Mouse (Mus musculus): ENCODE data around the gene Ankrd27.

The Ankrd27 gene

DNA sequence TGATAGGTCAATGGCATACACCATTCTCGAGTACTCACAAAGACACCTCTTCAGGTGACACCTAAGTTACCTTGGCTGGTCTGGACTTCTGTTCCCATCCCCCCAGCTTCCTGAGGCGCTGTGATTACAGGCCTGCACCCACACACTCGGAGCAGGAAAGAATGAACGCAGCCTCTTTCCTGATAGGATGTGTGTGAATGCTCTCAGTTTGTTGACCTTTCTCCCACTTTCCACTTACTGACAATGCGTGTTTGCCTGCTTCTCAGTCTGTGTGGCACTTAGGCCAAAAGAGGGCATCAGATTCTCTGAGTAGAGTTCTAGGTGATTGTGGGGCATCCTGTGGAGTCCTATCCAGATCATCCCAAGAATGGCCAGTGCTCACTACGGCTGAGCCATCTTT lies 54.0 kb downstream of the Ankrd27 start:
- no peak for DNase-seq (ENCODE audit: low spot score)

DNA sequence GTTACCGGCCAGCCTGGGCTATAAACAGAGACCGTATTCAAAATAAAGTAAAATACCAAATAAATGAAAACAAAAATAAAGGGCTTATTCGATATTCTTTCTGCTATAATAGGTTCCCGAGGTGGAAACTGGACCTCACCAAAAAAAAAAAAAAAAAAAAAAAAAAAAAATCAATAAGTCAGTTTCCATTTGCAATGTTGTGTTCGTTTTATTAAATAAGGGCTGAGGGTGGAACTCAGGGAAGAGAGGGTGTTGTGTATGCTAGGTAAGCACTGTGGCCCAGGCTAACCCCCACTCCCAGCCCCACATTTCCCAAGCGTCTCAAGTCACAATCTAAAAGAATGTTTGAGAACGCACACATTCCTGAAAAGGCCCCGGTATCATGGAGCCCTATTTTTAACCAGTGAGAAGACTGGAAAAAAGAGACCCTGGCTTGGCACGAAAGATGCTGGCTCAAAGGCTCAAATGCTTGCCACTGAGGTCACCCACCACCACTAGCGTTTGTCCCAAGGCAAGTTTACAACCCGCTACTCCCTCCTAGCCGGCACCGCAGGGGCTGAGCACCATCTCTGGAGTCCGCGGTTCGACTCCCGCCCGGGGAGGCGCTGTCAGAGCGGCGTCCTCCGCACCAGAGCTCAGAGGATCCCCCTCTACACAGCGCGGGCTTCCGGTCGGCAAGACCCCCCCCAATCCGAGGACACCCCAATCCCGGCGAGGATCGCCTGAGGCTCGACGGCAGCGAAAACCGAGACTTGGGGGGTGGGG lies 60.5 kb downstream of the Ankrd27 start:
- peak; percentile 58 for DNase-seq (ENCODE audit: low spot score)

GRCm38 (mm10) chr7:35647101-35647698 lies 61.2 kb downstream of the Ankrd27 start, which contains the start of gene Pdcd5:
Gene Pdcd5 (minus strand): TSS chr7:35647521.
- DNase-seq (ENCODE audit: low spot score): peak; percentile 99

DNA sequence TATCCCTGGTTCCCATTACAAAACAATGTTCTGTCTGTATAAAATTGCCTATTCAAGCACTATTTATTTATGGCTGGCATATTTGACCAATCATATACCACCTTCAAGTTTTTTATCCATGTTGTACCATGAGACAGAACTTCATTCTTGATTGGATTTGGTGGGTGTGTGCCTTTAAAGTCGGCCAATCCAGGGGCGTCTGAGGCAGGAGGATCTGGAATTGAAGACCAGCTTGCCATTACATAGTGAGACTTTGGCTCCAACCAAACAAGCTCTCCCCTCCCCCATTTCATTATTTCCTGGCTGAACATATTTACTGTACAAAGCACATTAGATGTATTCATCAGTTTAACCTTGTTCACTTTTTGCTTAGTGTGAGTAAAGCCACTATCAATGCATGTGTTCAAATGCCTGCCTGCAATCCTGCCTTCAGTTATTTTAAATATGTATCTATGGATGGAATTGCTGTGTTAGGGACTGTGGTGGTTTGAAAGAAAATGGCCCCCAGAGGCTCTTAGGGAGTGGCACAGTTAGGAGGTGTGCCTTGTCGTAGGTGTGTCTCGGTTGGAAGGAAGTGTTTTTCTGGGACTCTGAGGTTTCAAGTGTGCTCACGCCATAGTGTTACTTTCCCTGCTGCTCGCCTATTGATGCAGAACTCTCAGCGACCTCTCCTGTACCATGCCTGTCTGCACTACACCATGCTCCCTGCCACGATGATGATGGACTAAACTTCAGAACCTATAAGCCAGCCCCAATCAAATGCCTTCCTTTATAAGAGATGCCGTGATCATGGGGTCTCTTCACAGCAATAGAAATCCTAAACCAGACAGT lies 62.4 kb downstream of the Ankrd27 start:
- no peak for DNase-seq (ENCODE audit: low spot score)

DNA sequence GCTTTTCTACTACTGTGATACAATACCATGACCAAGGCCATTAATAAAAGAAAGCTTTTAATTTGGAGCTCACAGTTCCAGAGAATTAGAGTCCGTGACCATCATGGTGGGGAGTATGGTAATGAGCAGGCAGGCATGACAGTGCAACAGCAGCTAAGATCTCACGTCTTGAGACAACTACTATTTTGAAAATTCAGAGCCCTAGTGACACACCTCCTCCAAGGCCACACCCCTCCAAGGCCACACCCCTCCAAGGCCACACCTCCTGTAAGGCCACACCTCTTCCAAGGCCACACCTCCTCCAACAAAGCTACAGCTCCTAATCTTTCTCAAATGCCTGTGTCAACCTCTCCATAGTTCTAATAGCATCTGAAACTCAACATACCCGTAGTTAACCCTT lies 63.0 kb downstream of the Ankrd27 start:
- peak; percentile 78 for DNase-seq (ENCODE audit: low spot score)

DNA sequence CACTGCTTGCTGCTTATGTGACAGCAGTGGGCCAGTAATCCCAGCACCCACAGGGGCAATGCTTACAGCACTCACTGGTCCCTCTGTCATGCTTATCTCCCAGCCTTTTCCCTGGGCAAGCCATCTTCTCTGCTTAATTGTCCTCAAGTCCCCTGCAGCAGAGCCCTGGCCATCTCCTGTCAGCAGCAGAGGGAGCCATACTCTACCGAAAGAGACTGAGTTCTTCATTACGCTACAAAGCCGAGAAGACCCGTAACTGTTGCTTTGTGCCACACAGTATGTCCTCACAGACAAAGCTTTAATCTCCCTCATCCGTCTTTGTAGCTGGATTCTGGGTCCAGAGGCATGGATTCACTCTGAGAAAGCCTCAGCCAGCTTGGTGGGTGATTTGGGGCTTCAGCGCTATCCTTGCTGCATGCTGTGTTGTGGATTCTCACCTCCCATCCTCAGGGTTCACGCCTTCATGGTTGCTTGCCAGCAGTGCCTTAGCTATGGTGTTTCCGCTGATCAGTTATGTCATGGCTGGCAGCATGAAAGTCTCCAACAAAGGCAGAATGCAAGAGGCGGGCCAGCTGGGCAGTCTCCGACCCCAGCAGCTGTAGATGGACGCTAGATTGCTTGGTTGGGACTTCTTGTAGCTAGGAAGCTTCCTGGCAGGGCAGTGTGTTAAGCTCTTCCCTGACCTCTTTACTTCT lies 64.8 kb downstream of the Ankrd27 start:
- DNase-seq (ENCODE audit: low spot score): no peak

GRCm38 (mm10) chr7:35651583-35652270 lies 65.7 kb downstream of the Ankrd27 start:
- DNase-seq (ENCODE audit: low spot score): no peak

- DNase-seq (ENCODE audit: low spot score): no peak
Observed at GRCm38 (mm10) chr7:35657829-35658228, 71.8 kb downstream of the Ankrd27 start.

GRCm38 (mm10) chr7:35659173-35659572 lies 73.1 kb downstream of the Ankrd27 start:
- peak; percentile 79 for DNase-seq (ENCODE audit: low spot score)

- DNase-seq (ENCODE audit: low spot score): no peak
Observed at GRCm38 (mm10) chr7:35663790-35664376, 77.8 kb downstream of the Ankrd27 start.

DNA sequence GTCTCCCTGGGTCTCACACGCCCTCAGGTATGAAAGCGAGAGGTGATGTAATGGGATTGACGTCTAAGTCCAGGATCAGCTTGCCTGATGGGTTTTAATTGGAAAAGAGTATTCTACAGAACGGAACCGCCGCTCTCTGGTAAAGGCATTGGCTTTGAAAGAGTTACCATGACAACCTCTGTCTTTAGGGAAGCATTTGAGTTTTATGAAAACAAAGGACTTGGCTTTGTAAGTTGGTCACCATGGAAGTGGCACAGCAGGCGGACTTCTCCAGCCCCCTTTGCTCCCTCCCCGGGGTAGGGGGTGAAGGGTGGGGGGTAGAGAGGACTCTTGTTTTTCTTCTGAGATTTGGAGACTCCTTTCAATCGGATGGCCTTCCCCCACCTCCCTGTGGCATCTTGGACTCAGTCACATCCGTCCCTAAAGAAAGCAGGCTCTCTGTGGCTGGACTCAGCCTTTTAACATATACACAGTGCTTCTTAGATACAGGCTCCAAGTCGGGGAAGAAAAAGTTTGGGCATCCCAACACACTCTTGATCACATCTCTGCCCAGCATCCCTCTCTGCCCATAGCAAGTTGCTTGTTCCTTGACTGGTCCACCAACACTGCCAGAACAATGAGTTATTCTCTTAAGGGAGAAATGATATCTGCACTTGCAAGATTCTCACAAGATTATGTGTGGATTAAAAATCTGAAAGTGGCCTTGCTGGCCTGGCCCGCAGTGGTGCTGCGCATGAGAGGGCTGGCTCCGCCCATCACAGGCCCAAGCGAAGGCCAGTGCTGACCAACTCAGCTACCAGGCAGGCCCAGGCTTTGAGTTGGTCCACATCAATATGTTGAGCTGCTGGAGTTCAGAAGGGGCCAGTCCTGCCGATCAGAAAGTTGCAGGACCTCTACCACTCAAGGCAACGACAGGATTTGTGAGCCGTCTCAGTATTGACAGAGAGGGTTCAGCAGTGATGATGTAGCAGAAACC lies 82.3 kb downstream of the Ankrd27 start:
- no peak for DNase-seq (ENCODE audit: low spot score)

DNA sequence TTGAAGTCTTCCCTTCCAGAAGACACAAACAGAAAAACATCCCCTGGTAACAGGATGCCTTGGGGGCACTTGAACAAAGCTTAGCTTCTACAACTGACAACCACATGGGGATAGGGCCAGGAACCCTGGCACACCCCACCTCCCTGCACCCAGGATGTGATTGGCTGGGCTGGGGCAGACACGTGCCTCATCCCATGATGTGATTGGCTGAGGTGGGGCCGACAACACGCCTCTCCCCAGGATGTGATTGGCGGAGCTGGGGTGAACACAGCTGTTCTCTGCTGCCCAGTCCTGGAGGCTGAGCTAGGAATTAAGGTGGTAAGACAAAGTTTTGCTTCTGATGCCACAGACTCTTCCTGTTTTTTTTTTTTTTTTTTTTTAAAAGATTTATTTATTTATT lies 92.9 kb downstream of the Ankrd27 start:
- no peak for DNase-seq (ENCODE audit: low spot score)

DNA sequence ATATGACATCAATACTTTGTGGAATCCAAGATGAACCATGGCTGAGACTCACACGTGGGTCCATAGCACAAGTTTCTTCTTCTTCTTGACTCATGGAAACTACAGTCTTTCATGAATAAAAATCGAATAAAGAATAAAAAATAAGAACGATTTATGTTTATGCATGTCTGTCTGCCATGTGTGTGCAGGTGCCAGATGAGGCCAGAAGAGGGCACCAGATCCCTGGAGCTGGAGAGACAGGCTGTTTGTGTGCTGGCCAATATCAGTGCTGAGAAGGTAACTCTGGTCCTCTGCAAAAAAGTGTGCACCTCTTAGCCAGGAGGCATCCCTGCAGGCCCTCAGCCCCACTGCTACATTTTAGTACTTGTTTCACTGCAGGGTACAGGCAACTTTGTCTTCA lies 95.5 kb downstream of the Ankrd27 start:
- no peak for DNase-seq (ENCODE audit: low spot score)

- no peak for DNase-seq (ENCODE audit: low spot score)
Observed at GRCm38 (mm10) chr7:35683409-35684122, 97.5 kb downstream of the Ankrd27 start.

- DNase-seq (ENCODE audit: low spot score): peak; percentile 59
Observed at GRCm38 (mm10) chr7:35686216-35686615, 100.2 kb downstream of the Ankrd27 start.

DNA sequence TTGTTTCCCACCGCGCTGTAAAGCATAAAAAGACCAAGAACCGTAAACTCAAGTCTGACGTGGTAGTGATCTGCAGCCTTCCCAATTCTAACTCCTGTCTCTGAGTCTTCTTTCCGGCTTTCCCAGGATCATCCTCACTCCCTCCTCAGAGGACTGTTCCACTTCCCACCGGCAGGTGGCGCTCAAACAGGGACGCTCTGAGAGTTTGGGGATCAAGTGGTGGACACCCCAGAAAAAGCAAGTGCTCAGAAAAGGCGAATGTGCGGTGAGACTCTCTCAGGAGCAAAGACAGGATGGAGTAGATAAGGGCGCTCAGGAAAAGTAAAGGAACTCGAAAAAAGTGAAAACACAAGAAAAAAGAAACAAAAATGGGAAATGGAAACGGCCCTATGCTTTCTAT lies 100.7 kb downstream of the Ankrd27 start:
- DNase-seq (ENCODE audit: low spot score): peak; percentile 82

DNA sequence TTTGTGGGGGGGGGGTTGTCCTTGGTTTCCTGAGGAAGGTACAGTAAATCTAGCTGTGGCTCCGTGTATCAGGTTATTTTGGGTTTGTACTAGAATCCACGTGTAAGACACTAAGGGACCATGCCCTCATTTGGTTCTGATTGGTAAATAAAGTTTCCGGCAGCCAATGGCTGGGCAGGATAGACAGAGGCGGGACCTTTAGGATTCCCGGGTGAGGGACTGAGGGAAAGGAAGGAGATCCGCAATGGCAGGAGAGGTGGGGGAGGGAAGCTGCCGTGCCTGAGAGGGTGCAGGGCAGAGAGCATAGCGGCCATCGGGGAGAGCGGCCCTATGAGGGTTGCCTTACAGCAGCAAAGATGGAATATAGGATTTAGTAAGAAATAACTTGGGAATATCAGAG lies 101.2 kb downstream of the Ankrd27 start:
- peak; percentile 59 for DNase-seq (ENCODE audit: low spot score)

GRCm38 (mm10) chr7:35688276-35688675 lies 102.2 kb downstream of the Ankrd27 start:
- no peak for DNase-seq (ENCODE audit: low spot score)

Measured in testis, postnatal 10 days (tissue).